Mouse (Mus musculus): ENCODE data around the gene Cxcl16.

GRCm38 (mm10) chr11:70431574-70431973 lies 28.2 kb downstream of the Cxcl16 start:
- TF ChIP-seq TAL1 (IDR thresholded peaks at IDR 0.05; ENCODE audit: low read length) (no peak), GATA1 (IDR thresholded peaks at IDR 0.05; ENCODE audit: low read length) (no peak)

All from erythroblast, embryonic 14.5 days (primary cell).